ENCODE assay signal across 21 mouse cellular contexts in genomic region chr1:92015252-92015651, GRCm38 (mm10).
"Had no signal": no experiment of that assay in that cellular context is flagged by ENCODE, and none has a peak within 500 bp of the region (broad histone marks: within the 10 kb centered on the region; RNA-seq: fewer than 3 reads in every experiment).

No protein-coding gene starts in this region.

- H3K36me3 ChIP-seq: midbrain, embryonic 15.5 days had no signal

- H3K4me2 ChIP-seq: limb, embryonic 12.5 days; limb, embryonic 15.5 days; liver, embryonic 11.5 days; lung, embryonic 14.5 days; midbrain, embryonic 12.5 days; midbrain, embryonic 15.5 days; neural tube, embryonic 12.5 days; neural tube, embryonic 15.5 days had no signal

- H3K27me3 ChIP-seq: limb, embryonic 12.5 days; limb, embryonic 15.5 days; midbrain, embryonic 12.5 days; midbrain, embryonic 15.5 days; neural tube, embryonic 12.5 days; neural tube, embryonic 15.5 days had no signal

- H3K27ac ChIP-seq: limb, embryonic 12.5 days; limb, embryonic 15.5 days; liver, embryonic 14.5 days; macrophage; midbrain, embryonic 12.5 days; midbrain, embryonic 15.5 days; neural tube, embryonic 12.5 days; neural tube, embryonic 15.5 days; stomach, postnatal 0 days had no signal

- H3K4me3 ChIP-seq: limb, embryonic 12.5 days; limb, embryonic 15.5 days; midbrain, embryonic 12.5 days; midbrain, embryonic 15.5 days; neural tube, embryonic 12.5 days; neural tube, embryonic 15.5 days had no signal

- ATAC-seq: liver, postnatal 0 days; lung, postnatal 0 days; midbrain, embryonic 15.5 days had no signal

- DNase-seq: layer of hippocampus, postnatal 36 days; left cerebral cortex, postnatal 4 days; liver, postnatal 0 days; lung, embryonic 14.5 days; right cerebral cortex, adult 18-20 months; right cerebral cortex, postnatal 14 days; right cerebral cortex, postnatal 4 days; thymus, adult 2 months; thymus, postnatal 14 days; thymus, postnatal 4 days had no signal

- H3K9ac ChIP-seq: limb, embryonic 12.5 days; limb, embryonic 15.5 days; liver, embryonic 14.5 days; liver, postnatal 0 days; lung, embryonic 14.5 days; midbrain, embryonic 12.5 days; midbrain, embryonic 15.5 days; neural tube, embryonic 12.5 days; neural tube, embryonic 15.5 days had no signal

- H3K4me1 ChIP-seq: limb, embryonic 12.5 days; midbrain, embryonic 12.5 days; midbrain, embryonic 15.5 days; neural tube, embryonic 12.5 days had no signal

- H3K9me3 ChIP-seq: limb, embryonic 12.5 days; limb, embryonic 15.5 days; midbrain, embryonic 12.5 days; midbrain, embryonic 15.5 days; neural tube, embryonic 12.5 days; neural tube, embryonic 15.5 days had no signal
